Mouse (Mus musculus) intestine, embryonic 14.5 days (tissue): ENCODE results near the gene Ncoa5. TPM values are rescaled to one million over a fixed set of nuclear protein-coding genes. Genes with fewer than 3 reads are reported as not detected.

Experiments
- ATAC-seq: fragments of 200-750 bp; cut with Nextera tagmentation; replicated peaks from 2 replicates; pipeline ENCODE4 v1.8.0; 2017; ENCODE audit warnings: low read depth, moderate number of reproducible peaks, moderate TSS enrichment, moderate library complexity; ENCODE audit not compliant: low FRiP score, low TSS enrichment
- DNase-seq: peaks from one replicate; pipeline ENCODE4 v3.0.0-alpha.2; 2018; ENCODE audit warnings: low spot score
- H3K27ac ChIP-seq: fragments of 300-500 bp; sonication (generic); 2 replicates; pipeline ENCODE4 v1.5.1; 2014; ENCODE audit warnings: low read depth, mild to moderate bottlenecking, control low read depth
- H3K27me3 ChIP-seq: fragments of 300-500 bp; sonication (generic); replicated peaks from 2 replicates; pipeline ENCODE4 v1.6.1; 2014; ENCODE audit warnings: low read length, control low read depth; ENCODE audit not compliant: control insufficient read depth, insufficient read depth
- H3K36me3 ChIP-seq: fragments of 300-500 bp; sonication (generic); 2 replicates; pipeline ENCODE4 v1.6.1; 2014; ENCODE audit warnings: low read length, control low read depth; ENCODE audit not compliant: control insufficient read depth, insufficient read depth
- H3K4me1 ChIP-seq: fragments of 300-500 bp; sonication (generic); replicated peaks from 2 replicates; pipeline ENCODE4 v1.6.1; 2014; ENCODE audit warnings: low read length, control low read depth, mixed read lengths; ENCODE audit not compliant: control insufficient read depth, insufficient read depth
- H3K4me2 ChIP-seq: fragments of 300-500 bp; sonication (generic); 2 replicates; pipeline ENCODE4 v1.6.1; 2014; ENCODE audit warnings: low read length
- H3K4me3 ChIP-seq: fragments of 300-500 bp; sonication (generic); 2 replicates; pipeline ENCODE4 v1.5.1; 2014; ENCODE audit warnings: low read depth, low read length, control low read depth, mixed read lengths
- H3K9ac ChIP-seq: fragments of 300-500 bp; sonication (generic); 2 replicates; pipeline ENCODE4 v1.6.1; 2014; ENCODE audit warnings: mild to moderate bottlenecking, low read length
- H3K9me3 ChIP-seq: fragments of 300-500 bp; sonication (generic); 2 replicates; pipeline ENCODE4 v1.6.1; 2016; ENCODE audit warnings: low read length, control low read depth; ENCODE audit not compliant: control insufficient read depth
- WGBS: fragments of 180-500 bp; shearing (Covaris S2); extraction: QIAGEN DNeasy Blood & Tissue Kit; methylation state at CpG from one replicate; pipeline ENCODE4 v1.1.7; 2014; 5-methylcytosine and 5-hydroxymethylcytosine counted together
- polyA plus RNA-seq: library from polyadenylated mRNA; unstranded; fragments of >200 nt; fragmentation: Nextera tagmentation; extraction: Ambion mirVana; gene quantifications from 2 replicates; pipeline ENCODE4 v1.2.1, GENCODE M21; 2014

Ncoa5 gene
- polyA plus RNA-seq, 1 experiment from 2014 or later: 58.5 TPM

DNA sequence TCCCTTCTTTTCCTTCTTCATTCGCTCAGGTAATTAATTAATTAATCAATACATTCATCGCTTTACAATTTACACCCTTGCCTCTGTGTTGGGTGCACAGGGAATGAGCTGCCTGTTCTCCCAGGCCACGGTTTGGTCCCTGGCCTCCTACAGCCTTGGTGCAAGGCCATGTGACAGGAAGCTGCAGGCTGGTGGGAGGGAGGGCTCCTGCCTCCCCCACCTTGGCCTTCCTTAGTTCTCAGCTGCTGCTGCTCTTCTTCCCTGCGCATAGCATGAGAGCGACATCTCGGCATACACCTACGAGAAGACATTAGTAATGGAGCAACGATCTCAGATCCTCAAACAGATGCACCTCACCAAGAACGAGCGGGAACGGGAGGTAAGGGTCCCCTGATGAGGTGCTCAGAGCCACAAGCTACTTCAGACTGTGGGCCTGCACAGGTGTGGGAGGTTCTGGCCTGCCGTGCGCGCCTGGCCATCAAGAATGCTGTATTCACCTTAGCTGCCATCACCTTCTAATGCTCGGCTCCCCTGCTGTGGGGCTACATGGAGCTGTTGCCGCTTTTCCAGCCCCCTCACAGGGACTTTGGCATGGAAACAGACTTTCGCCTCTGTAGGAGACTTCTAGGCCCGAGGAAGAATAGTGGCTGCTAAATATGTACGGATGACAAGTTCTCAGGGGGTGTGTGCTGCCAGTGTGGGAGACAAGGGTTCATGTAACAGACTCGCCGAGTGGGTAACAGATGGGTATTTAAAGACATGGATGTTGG lies 39.8 kb downstream of the Ncoa5 start:
- 56% methylated on average over 21 of the region's 21 CpGs for WGBS
- Histone ChIP-seq H3K4me1 (peaks cover 11% of the 10 kb centered on the region), H3K4me3 (no peak overlapping the region), H3K4me2 (no peak overlapping the region), H3K36me3 (peaks cover 12% of the 10 kb centered on the region), H3K9me3 (no peaks in the 10 kb centered on the region), H3K27me3 (peaks cover 41% of the 10 kb centered on the region), H3K9ac (no peak overlapping the region), H3K27ac (no peak overlapping the region)
- DNase-seq (no peak), ATAC-seq (no peak)

DNA sequence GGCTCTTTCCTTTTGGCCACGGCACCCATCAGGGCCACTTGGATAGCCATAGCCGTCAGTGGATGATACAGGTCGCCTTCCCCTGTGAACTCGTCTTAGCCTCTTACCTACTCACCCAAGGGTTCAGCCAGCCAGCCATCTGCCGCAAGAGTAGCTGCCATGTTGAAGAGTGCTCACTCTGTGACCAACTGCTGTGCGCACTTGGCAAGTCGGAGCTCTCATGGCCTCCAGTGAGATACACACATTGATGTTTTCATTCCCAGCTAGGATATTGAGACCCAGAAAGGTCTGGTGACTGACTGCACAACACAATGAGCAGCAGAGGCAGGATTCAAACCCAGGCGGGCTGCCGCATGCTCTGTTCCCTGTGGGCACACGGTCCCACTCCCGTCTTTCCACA lies 40.5 kb downstream of the Ncoa5 start:
- H3K27me3 ChIP-seq: peaks cover 34% of the 10 kb centered on the region
- H3K4me2 ChIP-seq: no peak overlapping the region
- DNase-seq: no peak
- H3K36me3 ChIP-seq: 0 out of 2 replicates have a peak, but pooled peaks cover 5% of the 10 kb centered on the region
- no peak overlapping the region for H3K4me3 ChIP-seq
- 88% methylated on average over 11 of the region's 11 CpGs for WGBS
- H3K27ac ChIP-seq: no peak overlapping the region
- H3K9ac ChIP-seq: no peak overlapping the region
- H3K4me1 ChIP-seq: peaks cover 11% of the 10 kb centered on the region
- no peak for ATAC-seq
- H3K9me3 ChIP-seq: no peaks in the 10 kb centered on the region

DNA sequence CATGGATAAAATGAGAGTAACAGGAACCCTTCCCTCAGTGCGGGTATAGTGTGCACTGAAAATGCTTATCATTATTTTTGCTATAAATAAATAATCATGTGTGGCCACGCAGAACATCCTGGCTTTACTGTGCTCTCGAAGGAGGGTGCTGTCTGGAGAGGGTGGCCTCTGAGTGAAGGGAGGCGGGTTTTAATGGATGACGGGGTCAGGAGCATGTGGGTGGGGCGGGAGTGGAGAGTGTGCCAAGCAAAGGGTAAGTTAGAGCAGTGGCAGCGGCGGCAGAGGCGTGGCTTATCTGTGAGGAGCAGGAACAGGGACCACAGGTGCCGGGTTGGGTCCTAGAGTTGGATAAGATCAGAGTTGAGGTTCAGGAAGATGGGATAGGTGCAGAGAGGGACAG lies 42.9 kb downstream of the Ncoa5 start:
- no peak for ATAC-seq

DNA sequence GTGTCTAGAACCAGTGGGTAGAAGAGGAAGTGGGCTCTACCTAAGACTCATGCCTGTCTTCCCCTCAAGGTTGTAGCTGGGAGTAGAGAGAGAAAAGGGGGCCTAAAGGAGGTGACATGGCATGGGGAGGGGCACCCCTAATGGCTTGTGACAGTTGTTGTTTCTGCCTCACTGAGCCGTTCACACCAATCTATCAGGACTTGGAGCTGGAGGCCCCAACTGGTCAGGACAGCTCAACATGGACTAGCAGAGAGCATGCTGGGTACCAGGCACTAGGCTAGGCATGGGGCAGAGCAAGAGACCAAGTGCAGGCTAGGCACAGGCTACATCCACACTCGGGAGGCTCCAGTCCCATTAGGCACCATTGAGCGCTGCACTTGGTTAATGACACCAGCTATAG lies 43.6 kb downstream of the Ncoa5 start:
- H3K4me3 ChIP-seq: no peak overlapping the region
- H3K4me2 ChIP-seq: no peak overlapping the region
- 75% methylated on average over 3 of the region's 3 CpGs for WGBS
- no peaks in the 10 kb centered on the region for H3K4me1 ChIP-seq
- H3K9me3 ChIP-seq: no peaks in the 10 kb centered on the region
- DNase-seq: no peak
- H3K27ac ChIP-seq: no peak overlapping the region
- no peaks in the 10 kb centered on the region for H3K36me3 ChIP-seq
- ATAC-seq: 0 out of 2 replicates have a peak, but pooled peaks have one; percentile 47
- 0 out of 2 replicates have a peak, but pooled peaks cover 6% of the 10 kb centered on the region for H3K27me3 ChIP-seq
- H3K9ac ChIP-seq: no peak overlapping the region

More for the DNA sequence above, 42.9 kb downstream of the Ncoa5 start:
- Histone ChIP-seq H3K4me3 (no peak overlapping the region), H3K4me2 (no peak overlapping the region), H3K9me3 (no peaks in the 10 kb centered on the region), H3K36me3 (no peaks in the 10 kb centered on the region), H3K27ac (no peak overlapping the region), H3K9ac (no peak overlapping the region), H3K4me1 (no peaks in the 10 kb centered on the region), H3K27me3 (peaks cover 12% of the 10 kb centered on the region)
- 30% methylated on average over 10 of the region's 10 CpGs for WGBS
- DNase-seq: no peak

DNA sequence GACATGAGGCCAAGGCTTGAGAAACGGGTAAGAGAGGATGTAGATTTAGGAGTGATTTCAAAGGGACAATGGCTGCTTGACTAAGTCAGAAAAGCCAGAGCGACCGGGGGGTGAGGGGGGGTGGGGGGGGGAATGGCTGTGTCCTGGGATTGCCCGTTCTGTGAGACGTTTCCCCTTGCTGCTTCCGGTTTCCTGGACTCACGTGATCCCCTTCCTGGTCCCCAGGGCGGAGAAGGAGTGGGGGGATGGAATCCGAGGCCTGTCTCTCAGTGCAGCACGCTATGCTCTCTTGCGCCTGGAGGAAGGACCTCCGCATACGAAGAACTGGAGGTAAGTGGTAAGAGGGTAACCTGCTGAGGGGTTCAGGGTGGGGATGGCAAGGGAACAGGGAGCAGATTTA lies 45.9 kb downstream of the Ncoa5 start:
- no peaks in the 10 kb centered on the region for H3K36me3 ChIP-seq
- H3K9ac ChIP-seq: no peak overlapping the region
- no peak for ATAC-seq

DNA sequence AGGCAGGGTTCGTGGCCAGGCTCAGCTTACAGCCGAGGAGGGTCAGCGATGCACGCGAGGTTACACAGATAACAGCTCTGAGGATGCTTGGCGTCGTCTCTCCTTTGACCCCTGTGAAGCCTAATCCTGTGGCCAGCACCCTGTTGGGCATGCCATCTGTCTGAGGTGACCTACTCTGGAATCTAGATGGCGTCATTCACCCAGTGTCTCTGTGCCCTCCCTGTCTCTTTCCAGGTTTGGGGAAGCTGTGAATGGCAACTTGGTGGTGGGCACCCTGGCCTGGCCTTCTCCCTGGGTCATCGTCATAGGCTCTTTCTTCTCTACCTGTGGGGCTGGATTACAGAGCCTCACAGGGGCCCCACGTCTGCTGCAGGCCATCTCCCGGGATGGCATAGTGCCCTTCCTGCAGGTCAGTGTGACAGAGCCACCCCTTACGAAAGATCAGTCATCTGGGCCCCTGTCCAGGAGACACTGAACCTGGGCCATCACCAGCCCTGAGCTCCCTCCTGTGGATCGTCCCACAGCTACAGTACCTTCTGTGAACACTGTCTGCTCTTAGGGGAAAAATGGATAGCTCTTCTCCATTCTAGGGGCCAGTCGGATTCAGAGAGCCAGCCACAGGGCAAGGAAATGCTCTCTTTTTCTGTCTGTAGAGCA lies 48.2 kb downstream of the Ncoa5 start:
- ATAC-seq: no peak
- Histone ChIP-seq H3K36me3 (no peaks in the 10 kb centered on the region), H3K27ac (no peak overlapping the region), H3K9ac (no peak overlapping the region), H3K4me3 (no peak overlapping the region), H3K9me3 (no peaks in the 10 kb centered on the region), H3K4me2 (no peak overlapping the region), H3K27me3 (no peaks in the 10 kb centered on the region), H3K4me1 (no peaks in the 10 kb centered on the region)
- 73% methylated on average over 14 of the region's 14 CpGs for WGBS
- no peak for DNase-seq

More for the DNA sequence above, 45.9 kb downstream of the Ncoa5 start:
- Histone ChIP-seq H3K27ac (no peak overlapping the region), H3K9me3 (no peaks in the 10 kb centered on the region), H3K4me1 (no peaks in the 10 kb centered on the region), H3K4me3 (no peak overlapping the region), H3K27me3 (no peaks in the 10 kb centered on the region), H3K4me2 (no peak overlapping the region)
- no peak for DNase-seq
- 64% methylated on average over 13 of the region's 13 CpGs for WGBS

DNA sequence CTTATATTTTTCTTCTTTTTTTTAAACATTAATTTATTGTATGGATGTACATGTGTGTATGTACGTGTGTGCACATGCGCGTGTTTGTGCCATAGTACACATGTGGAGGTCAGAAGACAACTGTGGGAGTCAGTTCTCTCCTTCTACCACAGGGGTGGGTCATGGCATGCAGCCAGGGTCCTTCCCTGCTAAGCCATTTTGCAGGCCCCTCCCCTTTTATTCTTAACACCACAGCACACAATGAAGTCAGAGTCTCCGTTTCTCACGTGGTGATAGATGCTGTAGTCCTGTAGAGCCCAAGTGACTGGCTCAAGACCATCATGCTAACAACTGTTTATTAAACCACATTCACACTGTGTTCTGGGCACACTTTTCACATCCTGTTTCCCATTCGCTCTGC lies 48.7 kb downstream of the Ncoa5 start:
- DNase-seq (no peak), ATAC-seq (no peak)
- Histone ChIP-seq H3K9me3 (no peaks in the 10 kb centered on the region), H3K4me1 (no peaks in the 10 kb centered on the region), H3K27ac (no peak overlapping the region), H3K9ac (no peak overlapping the region), H3K4me2 (no peak overlapping the region), H3K27me3 (no peaks in the 10 kb centered on the region), H3K36me3 (no peaks in the 10 kb centered on the region), H3K4me3 (no peak overlapping the region)
- whole genome bisulfite sequencing: 79% methylated on average over 6 of the region's 6 CpGs

DNA sequence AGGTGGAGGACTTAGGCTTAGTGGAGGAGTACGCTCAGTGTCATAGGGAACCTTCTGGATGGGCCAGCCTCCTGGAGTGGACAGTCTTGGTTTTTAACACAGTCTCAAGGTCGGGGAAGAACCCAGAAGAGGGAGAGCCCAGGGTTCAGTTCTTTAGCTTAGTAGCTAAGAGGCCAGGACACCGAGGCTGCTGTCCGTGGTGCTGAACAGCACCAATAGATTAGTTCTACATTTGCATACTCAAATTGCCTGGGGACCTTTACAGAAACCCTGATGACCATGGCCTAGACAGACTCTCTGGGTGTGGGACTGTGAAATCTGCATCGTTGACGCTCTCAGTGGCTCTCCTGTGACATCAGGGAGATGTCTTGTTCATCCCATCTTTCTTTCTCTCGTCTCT lies 54.9 kb downstream of the Ncoa5 start:
- no peaks in the 10 kb centered on the region for H3K36me3 ChIP-seq
- H3K4me2 ChIP-seq: no peak overlapping the region
- H3K4me3 ChIP-seq: no peak overlapping the region
- DNase-seq: peak; percentile 73
- no peaks in the 10 kb centered on the region for H3K9me3 ChIP-seq
- H3K4me1 ChIP-seq: no peaks in the 10 kb centered on the region
- ATAC-seq: no peak
- H3K9ac ChIP-seq: no peak overlapping the region
- WGBS: 23% methylated on average over 7 of the region's 7 CpGs
- no peak overlapping the region for H3K27ac ChIP-seq
- no peaks in the 10 kb centered on the region for H3K27me3 ChIP-seq
